Mouse (Mus musculus) forebrain, embryonic 15.5 days (tissue): ENCODE results near the gene Grtp1. TPM values are rescaled to one million over a fixed set of nuclear protein-coding genes. Genes with fewer than 3 reads are reported as not detected.
A peak's percentile ranks its signal among the peaks of the same experiment; 100 is the strongest.

Experiments used
- ATAC-seq: fragments of 200-750 bp; cut with Nextera tagmentation; replicated peaks from 2 replicates; pipeline ENCODE4 v1.8.0; 2017; ENCODE audit warnings: mild to moderate bottlenecking, moderate TSS enrichment, moderate library complexity
- H3K27ac ChIP-seq: fragments of 300-500 bp; sonication (generic); replicated peaks from 2 replicates; pipeline ENCODE4 v1.5.1; 2015; ENCODE audit warnings: mild to moderate bottlenecking, inconsistent platforms
- H3K27me3 ChIP-seq: fragments of 300-500 bp; sonication (generic); 2 replicates; pipeline ENCODE4 v1.6.1; 2015; ENCODE audit warnings: inconsistent platforms
- H3K36me3 ChIP-seq: fragments of 300-500 bp; sonication (generic); 2 replicates; pipeline ENCODE4 v1.6.1; 2015; ENCODE audit warnings: mild to moderate bottlenecking, inconsistent platforms
- H3K4me1 ChIP-seq: fragments of 300-500 bp; sonication (generic); 2 replicates; pipeline ENCODE4 v1.6.1; 2015; ENCODE audit warnings: inconsistent platforms
- H3K4me2 ChIP-seq: fragments of 300-500 bp; sonication (generic); replicated peaks from 2 replicates; pipeline ENCODE4 v1.6.1; 2015; ENCODE audit warnings: mild to moderate bottlenecking, inconsistent platforms
- H3K4me3 ChIP-seq: fragments of 300-500 bp; sonication (generic); 2 replicates; pipeline ENCODE4 v1.5.1; 2015; ENCODE audit warnings: mild to moderate bottlenecking, inconsistent platforms
- H3K9ac ChIP-seq: fragments of 300-500 bp; sonication (generic); replicated peaks from 2 replicates; pipeline ENCODE4 v1.6.1; 2015; ENCODE audit warnings: mild to moderate bottlenecking, inconsistent platforms
- H3K9me3 ChIP-seq: fragments of 300-500 bp; sonication (generic); 2 replicates; pipeline ENCODE4 v1.6.1; 2016; ENCODE audit warnings: inconsistent platforms
- WGBS: fragments of 180-500 bp; shearing (Covaris S2); methylation state at CpG from one replicate; pipeline ENCODE4 v1.1.7; 2015; ENCODE audit warnings: mixed read lengths; 5-methylcytosine and 5-hydroxymethylcytosine counted together
- polyA plus RNA-seq: library from polyadenylated mRNA; unstranded; fragments of >200 nt; fragmentation: Nextera tagmentation; extraction: Ambion mirVana; gene quantifications from 2 replicates; pipeline ENCODE4 v1.2.1, GENCODE M21; 2015

Gene Grtp1
- polyA plus RNA-seq, 1 experiment from 2014 or later: 23.4 TPM

GRCm38 (mm10) chr8:13162098-13162497, 38.3 kb downstream of the Grtp1 start:
- WGBS: 83% methylated on average over 6 of the region's 6 CpGs

GRCm38 (mm10) chr8:13160691-13161090, 39.7 kb downstream of the Grtp1 start:
- Histone ChIP-seq H3K9ac (no peak overlapping the region), H3K27me3 (no peaks in the 10 kb centered on the region), H3K4me3 (peak overlapping the region; percentile 97; the same call in 1 of the 2 replicates), H3K36me3 (no peaks in the 10 kb centered on the region), H3K4me1 (peaks cover 21% of the 10 kb centered on the region), H3K9me3 (no peaks in the 10 kb centered on the region), H3K27ac (no peak overlapping the region), H3K4me2 (peak overlapping the region; percentile 74; the same call in 1 of the 2 replicates)
- WGBS: 87% methylated on average over 3 of the region's 3 CpGs
- no peak for ATAC-seq

More at GRCm38 (mm10) chr8:13162098-13162497, 38.3 kb downstream of the Grtp1 start:
- Histone ChIP-seq H3K27me3 (no peaks in the 10 kb centered on the region), H3K4me1 (peaks cover 21% of the 10 kb centered on the region), H3K36me3 (peaks cover 2% of the 10 kb centered on the region; the same call in 1 of the 2 replicates), H3K27ac (no peak overlapping the region), H3K9me3 (no peaks in the 10 kb centered on the region), H3K4me3 (no peak overlapping the region), H3K4me2 (no peak overlapping the region), H3K9ac (no peak overlapping the region)
- ATAC-seq: no peak

GRCm38 (mm10) chr8:13159377-13159881, 41.0 kb downstream of the Grtp1 start:
- Histone ChIP-seq H3K9me3 (no peaks in the 10 kb centered on the region), H3K4me2 (peak overlapping the region; percentile 74), H3K27me3 (no peaks in the 10 kb centered on the region), H3K27ac (peak overlapping the region; percentile 77), H3K4me3 (peak overlapping the region; percentile 97), H3K36me3 (no peaks in the 10 kb centered on the region), H3K9ac (peak overlapping the region; percentile 89), H3K4me1 (peaks cover 21% of the 10 kb centered on the region)
- peak; percentile 77 for ATAC-seq
- WGBS: 1% methylated on average over 48 of the region's 49 CpGs

- ATAC-seq: peak; percentile 97
- H3K9me3 ChIP-seq: no peaks in the 10 kb centered on the region
- peak within 1 kb of the TSS; percentile 89 for H3K9ac ChIP-seq
- H3K27ac ChIP-seq: peak within 1 kb of the TSS; percentile 77
- H3K4me3 ChIP-seq: peak within 1 kb of the TSS; percentile 97
- no peaks in the 10 kb centered on the region for H3K27me3 ChIP-seq
- WGBS: 2% methylated on average over 48 of the region's 50 CpGs
- H3K4me2 ChIP-seq: peak within 1 kb of the TSS; percentile 74
- H3K36me3 ChIP-seq: 0 out of 2 replicates have a peak, but pooled peaks cover 4% of the 10 kb centered on the region
- H3K4me1 ChIP-seq: peaks cover 21% of the 10 kb centered on the region
Observed at GRCm38 (mm10) chr8:13158718-13159376, 41.6 kb downstream of the Grtp1 start, which contains the start of gene Lamp1. Lamp1 (plus strand) TSS chr8:13159161.

- no peak for ATAC-seq
- no peaks in the 10 kb centered on the region for H3K27me3 ChIP-seq
- H3K4me2 ChIP-seq: no peak overlapping the region
- H3K9me3 ChIP-seq: no peaks in the 10 kb centered on the region
- 0 out of 2 replicates have a peak, but pooled peaks cover 4% of the 10 kb centered on the region for H3K36me3 ChIP-seq
- no peak overlapping the region for H3K9ac ChIP-seq
- no peak overlapping the region for H3K27ac ChIP-seq
- 77% methylated on average over 12 of the region's 12 CpGs for WGBS
- peaks cover 21% of the 10 kb centered on the region for H3K4me1 ChIP-seq
- no peak overlapping the region for H3K4me3 ChIP-seq
Observed at GRCm38 (mm10) chr8:13156327-13157097, 43.9 kb downstream of the Grtp1 start.

- no peaks in the 10 kb centered on the region for H3K27me3 ChIP-seq
- H3K9me3 ChIP-seq: no peaks in the 10 kb centered on the region
- H3K27ac ChIP-seq: no peak overlapping the region
- no peak for ATAC-seq
- no peak overlapping the region for H3K4me3 ChIP-seq
- WGBS: 74% methylated on average over 9 of the region's 9 CpGs
- H3K4me2 ChIP-seq: no peak overlapping the region
- 0 out of 2 replicates have a peak, but pooled peaks cover 4% of the 10 kb centered on the region for H3K36me3 ChIP-seq
- H3K4me1 ChIP-seq: peaks cover 10% of the 10 kb centered on the region
- no peak overlapping the region for H3K9ac ChIP-seq
Observed at GRCm38 (mm10) chr8:13155358-13155757, 45.1 kb downstream of the Grtp1 start.

- H3K4me3 ChIP-seq: no peak overlapping the region
- no peak for ATAC-seq
- peaks cover 13% of the 10 kb centered on the region for H3K36me3 ChIP-seq
- no peak overlapping the region for H3K4me2 ChIP-seq
- peaks cover 3% of the 10 kb centered on the region for H3K4me1 ChIP-seq
- H3K9ac ChIP-seq: no peak overlapping the region
- H3K9me3 ChIP-seq: no peaks in the 10 kb centered on the region
- no peak overlapping the region for H3K27ac ChIP-seq
- H3K27me3 ChIP-seq: no peaks in the 10 kb centered on the region
- 84% methylated on average over 9 of the region's 9 CpGs for WGBS
Observed at GRCm38 (mm10) chr8:13154099-13154498, 46.3 kb downstream of the Grtp1 start.

- peaks cover 40% of the 10 kb centered on the region for H3K36me3 ChIP-seq
- H3K27ac ChIP-seq: no peak overlapping the region
- H3K4me3 ChIP-seq: no peak overlapping the region
- no peak overlapping the region for H3K9ac ChIP-seq
- no peak for ATAC-seq
- H3K4me2 ChIP-seq: no peak overlapping the region
- no peaks in the 10 kb centered on the region for H3K4me1 ChIP-seq
- 95% methylated on average over 2 of the region's 2 CpGs for WGBS
- H3K9me3 ChIP-seq: no peaks in the 10 kb centered on the region
- no peaks in the 10 kb centered on the region for H3K27me3 ChIP-seq
Observed at GRCm38 (mm10) chr8:13150929-13151328, 49.5 kb downstream of the Grtp1 start.

GRCm38 (mm10) chr8:13149866-13150265, 50.6 kb downstream of the Grtp1 start:
- H3K36me3 ChIP-seq: peaks cover 50% of the 10 kb centered on the region
- H3K4me1 ChIP-seq: no peaks in the 10 kb centered on the region
- H3K9ac ChIP-seq: no peak overlapping the region
- no peak overlapping the region for H3K4me3 ChIP-seq
- no peak overlapping the region for H3K4me2 ChIP-seq
- no peaks in the 10 kb centered on the region for H3K27me3 ChIP-seq
- WGBS: 70% methylated on average over 5 of the region's 5 CpGs
- ATAC-seq: no peak
- H3K27ac ChIP-seq: no peak overlapping the region
- no peaks in the 10 kb centered on the region for H3K9me3 ChIP-seq

- Histone ChIP-seq H3K27me3 (no peaks in the 10 kb centered on the region), H3K27ac (no peak overlapping the region), H3K4me1 (no peaks in the 10 kb centered on the region), H3K4me2 (no peak overlapping the region), H3K4me3 (no peak overlapping the region), H3K36me3 (peaks cover 56% of the 10 kb centered on the region), H3K9me3 (no peaks in the 10 kb centered on the region), H3K9ac (no peak overlapping the region)
- ATAC-seq: no peak
- 96% methylated on average over 2 of the region's 2 CpGs for WGBS
Observed at GRCm38 (mm10) chr8:13149287-13149686, 51.1 kb downstream of the Grtp1 start.

GRCm38 (mm10) chr8:13148476-13148875, 51.9 kb downstream of the Grtp1 start:
- WGBS: 97% methylated on average over 2 of the region's 2 CpGs
- no peak for ATAC-seq
- H3K4me1 ChIP-seq: no peaks in the 10 kb centered on the region
- H3K27me3 ChIP-seq: no peaks in the 10 kb centered on the region
- H3K4me2 ChIP-seq: no peak overlapping the region
- no peak overlapping the region for H3K4me3 ChIP-seq
- H3K9ac ChIP-seq: no peak overlapping the region
- H3K27ac ChIP-seq: no peak overlapping the region
- no peaks in the 10 kb centered on the region for H3K9me3 ChIP-seq
- H3K36me3 ChIP-seq: peaks cover 60% of the 10 kb centered on the region

- WGBS: 92% methylated on average over 5 of the region's 5 CpGs
- no peak for ATAC-seq
Observed at GRCm38 (mm10) chr8:13141681-13142080, 58.7 kb downstream of the Grtp1 start.

More at GRCm38 (mm10) chr8:13141681-13142080, 58.7 kb downstream of the Grtp1 start:
- H3K36me3 ChIP-seq: peaks cover 99% of the 10 kb centered on the region
- no peaks in the 10 kb centered on the region for H3K9me3 ChIP-seq
- no peak overlapping the region for H3K9ac ChIP-seq
- H3K4me3 ChIP-seq: no peak overlapping the region
- no peaks in the 10 kb centered on the region for H3K27me3 ChIP-seq
- H3K4me2 ChIP-seq: no peak overlapping the region
- H3K4me1 ChIP-seq: no peaks in the 10 kb centered on the region
- no peak overlapping the region for H3K27ac ChIP-seq
